Mouse (Mus musculus) A20 (cell line): ENCODE results near the gene Arpc2.

Experiments
- DNase-seq: peaks from one replicate; pipeline ENCODE4 v3.0.0-alpha.2; 2011; ENCODE audit warnings: low read depth, low spot score

Arpc2 gene

DNA sequence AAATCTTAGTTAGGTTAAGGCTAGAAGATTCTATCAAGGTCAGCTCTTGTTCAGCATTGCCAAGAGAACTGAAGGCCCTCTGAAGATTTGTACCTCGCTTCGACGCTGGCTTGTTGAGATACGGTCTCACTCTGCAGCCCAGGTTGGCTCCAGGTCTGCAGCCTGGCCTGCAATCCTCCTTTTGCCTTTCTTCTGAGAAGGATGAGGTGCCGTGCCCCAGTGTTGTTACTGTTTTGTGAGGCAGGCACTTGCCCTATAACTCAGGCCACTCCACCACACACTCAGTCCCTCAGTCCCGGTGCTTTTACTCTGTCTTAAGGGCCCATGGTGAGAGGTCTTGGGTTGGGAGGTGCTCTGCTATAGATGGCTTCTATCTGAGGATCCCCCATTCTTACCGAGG, 66.3 kb downstream of the Arpc2 start:
- DNase-seq: no peak

DNA sequence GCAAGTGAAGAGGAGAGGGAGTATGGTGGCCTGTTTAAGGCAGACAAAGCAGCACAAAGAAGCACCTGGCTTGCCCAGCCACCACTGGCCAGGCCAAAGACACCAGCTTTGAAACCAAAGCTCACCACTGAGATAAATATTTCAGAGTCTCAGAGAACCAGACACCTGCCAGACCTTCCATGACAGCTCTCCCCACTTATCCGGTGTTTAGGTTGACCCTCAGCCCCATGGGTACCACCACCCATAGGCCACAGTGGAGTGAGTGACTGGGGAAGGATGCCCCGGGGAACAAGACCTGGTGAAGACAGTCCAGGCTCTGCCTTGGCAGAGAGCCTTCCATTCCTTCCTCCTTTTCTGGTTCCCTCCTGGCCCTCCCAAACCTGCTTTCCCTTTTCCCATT, 67.0 kb downstream of the Arpc2 start:
- DNase-seq: peak; percentile 21

DNA sequence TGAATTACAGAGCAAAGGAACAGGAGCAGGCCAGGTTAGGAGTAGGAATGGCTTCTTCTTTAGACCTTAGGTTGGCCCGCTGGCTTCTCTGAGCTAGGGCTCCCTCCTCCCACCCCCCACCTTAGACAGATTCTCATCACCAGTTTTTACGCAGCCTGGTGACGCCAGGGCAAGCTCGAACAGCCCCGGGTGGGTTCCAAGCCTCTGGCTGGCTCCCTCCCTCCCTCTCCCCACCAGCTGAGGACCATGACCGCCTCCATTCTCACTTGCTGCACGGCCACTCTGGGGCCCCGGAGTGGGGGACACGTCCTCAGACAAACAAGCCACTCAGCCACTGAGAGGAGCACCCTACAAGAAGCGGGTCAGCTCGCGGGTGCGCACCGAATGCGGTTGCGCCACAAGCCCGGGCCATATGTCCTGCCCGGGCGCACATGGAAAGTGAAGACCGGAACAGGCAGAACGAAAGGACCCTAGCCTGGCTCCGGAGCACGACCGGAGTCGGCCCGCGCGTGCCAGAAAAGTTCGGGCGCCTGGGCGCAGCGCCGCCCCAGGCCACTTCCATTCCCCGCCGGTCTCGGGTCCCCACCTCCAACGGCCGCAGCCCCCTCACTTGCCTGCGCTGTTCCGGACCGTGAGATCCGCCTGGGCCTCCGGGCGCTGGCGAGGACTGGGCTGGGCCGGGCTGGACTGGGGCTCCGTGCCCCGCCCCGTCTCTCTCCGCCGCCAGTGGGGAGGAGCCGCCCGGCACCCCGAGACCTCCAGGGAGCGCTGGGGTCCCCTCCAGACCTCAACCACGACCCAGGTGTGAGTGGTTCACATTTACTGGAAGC, 67.8 kb downstream of the Arpc2 start:
- peak; percentile 83 for DNase-seq

DNA sequence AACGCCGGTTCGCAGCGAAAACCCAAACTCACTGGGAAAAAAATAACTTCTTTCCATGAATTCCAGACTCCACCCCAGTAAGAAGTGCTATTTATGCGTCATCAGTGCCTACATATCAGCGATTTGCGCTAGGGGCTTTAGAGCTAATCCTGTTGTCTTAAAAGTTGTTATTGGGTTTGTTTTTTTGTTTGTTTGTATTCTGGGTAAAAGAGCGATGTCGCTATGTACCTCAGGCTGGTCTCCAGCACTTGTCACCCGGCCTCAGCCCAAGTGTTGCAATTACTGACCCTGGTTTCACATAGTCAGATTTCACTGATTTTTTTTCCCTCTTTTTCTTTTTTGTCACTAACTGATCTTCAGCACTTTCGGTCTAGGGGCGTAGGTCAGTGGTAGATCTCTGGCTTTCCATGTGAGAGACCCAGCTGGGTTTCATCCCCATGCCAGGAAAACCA, 68.5 kb downstream of the Arpc2 start:
- DNase-seq: no peak

DNA sequence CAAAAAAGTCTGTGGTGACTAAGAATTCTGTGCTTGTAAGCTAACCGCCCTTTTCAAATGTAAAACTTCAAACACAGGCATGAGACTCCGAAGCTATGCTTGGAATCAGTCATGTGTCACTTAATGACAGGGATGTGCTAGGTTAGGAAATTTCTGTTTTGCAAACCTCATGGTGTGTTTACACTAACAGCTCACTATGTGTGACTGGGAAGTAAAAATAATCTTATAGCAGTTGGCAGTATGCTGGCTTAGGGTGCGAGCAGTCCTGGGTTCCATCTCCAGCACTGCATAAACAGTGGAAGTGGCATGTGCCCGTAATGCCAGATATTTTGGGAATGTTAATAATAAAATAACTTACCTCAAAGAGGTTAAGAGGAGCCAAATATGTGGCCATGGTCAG, 69.1 kb downstream of the Arpc2 start:
- DNase-seq: no peak

DNA sequence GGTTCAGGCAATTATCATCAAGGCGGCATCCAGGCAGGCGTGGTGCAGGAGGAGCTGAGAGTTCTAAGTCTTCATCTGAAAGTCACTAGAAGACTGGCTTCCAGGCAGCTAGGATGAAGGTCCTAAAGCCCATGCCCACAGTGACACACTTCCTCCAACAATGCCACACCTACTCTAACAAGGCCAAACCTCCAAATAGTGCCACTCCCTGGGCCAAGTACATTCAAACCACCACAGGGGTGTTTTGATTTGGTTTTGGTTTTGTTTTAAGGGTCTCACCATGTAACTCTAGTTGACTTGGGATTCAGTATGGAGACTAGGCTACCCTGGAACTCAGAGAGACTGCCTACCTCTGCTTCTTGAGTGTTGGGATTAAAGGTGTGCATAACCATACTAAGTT, 69.6 kb downstream of the Arpc2 start, which contains the start of gene Tmbim1:
Gene Tmbim1, minus strand, starts transcription at position 101 of the 400 bp plus-strand sequence.
- DNase-seq: no peak

DNA sequence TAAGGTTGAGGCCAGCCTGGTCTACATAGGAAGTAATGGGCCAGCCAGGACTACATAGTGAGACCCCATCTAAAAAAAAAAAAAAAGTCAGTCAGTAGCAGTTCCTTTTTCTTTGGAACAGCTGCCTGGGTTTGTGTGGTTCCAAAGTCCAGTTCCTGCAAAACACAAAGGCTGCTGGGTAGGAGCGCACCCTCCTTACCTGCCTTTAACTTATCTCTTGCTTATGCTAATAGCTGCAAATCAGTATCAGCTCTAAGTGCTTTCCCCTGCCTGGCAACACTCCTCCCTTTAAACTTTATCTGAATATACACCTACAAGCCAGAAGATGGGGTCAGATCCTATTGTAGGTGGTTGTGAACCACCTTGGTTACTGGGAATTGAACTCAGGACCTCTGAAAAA, 71.3 kb downstream of the Arpc2 start:
- DNase-seq: peak; percentile 32

DNA sequence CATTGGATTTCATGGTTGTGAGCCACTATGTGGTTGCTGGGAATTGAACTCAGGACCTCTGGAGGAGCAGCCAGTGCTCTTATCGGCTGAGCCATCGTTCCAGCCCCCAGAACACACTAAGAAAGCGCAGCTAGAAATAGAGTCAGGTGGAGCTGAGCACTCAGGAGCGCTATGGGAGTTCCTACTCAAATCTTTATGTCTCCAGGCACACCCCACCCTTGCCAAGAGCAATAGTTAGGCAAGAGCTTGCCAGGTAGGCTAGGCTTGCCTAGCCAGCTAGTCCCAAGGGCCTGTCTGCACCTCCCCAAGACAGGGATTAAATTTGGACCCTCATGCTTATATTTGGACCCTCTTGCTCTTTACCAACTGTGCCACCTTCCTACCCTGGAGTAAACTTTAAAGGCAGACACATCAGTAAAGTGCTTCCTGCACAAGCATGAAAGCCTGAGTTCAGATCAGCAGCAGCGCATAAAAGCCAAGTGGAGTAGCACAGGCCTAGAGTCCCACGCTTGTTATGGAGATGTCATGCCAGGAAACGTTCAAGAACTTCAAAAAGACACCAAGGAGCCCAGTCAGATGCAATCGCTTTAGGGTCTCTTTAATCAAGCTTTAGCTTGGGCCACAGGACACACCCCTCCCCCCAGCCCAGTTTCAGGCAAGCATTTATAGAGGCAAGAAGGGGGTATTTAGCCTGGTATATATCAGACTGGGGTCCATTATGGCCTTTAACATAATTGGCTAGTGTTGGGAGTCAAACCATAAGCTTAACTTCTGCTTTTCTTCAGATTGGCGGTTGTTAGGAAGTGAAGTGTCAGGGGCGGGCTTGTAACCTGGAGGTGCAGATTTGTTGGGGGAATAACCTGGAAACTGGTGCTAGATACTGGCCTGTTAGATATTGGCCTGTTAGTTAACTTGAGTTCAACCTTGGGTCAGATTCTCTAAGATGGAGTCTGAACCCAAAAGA, 72.4 kb downstream of the Arpc2 start:
- DNase-seq: peak; percentile 54

DNA sequence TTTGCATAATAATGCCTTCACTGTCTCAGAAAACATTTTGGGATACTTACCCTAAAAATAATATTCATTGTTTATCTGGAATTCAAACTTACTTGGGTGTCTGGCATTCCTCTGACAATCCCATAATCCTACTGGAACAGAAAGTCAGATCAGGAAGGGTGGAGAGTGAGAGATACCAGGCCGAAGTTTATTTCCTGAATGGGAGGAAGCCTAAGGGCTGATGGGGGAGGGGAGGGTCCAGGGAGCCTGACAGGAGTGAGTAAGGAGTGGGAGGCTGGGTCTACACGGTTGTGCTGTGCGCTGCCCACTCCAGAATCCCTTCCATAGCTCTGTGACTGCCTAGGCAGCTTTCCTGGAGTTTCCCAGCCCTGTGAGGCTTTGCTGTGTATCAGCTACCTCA, 73.9 kb downstream of the Arpc2 start:
- no peak for DNase-seq

DNA sequence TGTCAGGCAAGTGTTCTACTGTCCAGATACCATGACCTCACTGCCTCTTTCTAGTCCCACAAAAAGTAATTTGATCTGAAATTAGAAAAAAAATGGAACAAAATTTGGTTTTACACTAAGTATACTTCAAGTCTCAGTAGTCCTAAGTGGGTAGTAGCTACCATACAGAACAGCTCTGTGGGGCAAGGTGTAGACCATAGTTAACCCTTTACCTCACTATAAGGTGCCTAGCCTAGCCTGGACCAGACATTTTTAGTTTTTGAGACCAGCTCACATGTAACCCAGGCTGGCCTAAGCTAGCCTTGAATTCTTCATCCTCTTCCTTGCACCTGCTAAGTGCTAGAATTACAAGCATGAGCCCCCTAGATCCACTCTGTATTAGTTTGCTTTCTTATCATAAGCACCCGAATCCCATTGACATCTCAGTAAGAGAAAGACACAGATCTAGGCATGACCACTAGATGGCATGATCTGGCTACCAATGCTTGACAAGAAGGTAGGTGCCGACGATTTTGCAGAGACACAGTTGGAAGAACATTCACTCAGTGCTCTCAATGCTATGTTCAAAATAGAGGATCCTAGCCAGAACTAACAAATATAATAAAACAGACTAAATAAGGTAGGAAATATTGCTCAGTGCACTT, 77.3 kb downstream of the Arpc2 start:
- peak; percentile 86 for DNase-seq

DNA sequence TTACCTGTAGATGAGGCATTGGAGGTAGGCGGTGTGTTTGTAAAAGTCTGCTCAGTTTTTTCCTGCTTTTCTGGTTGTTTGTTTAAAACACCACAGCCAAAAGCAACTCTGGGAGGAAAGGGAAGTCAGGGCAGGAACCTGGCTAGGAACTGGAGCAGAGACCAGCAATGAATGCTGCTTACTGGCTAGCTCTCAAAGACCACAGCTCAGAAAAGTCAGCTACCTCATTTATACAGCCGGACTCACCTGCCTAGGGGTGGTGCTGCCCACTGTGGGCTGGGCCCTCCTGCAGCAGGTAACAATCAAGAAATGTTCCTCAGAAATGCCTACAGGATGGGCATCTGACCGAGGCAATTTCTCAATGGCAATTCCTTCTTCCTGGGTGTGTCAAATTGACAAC, 78.9 kb downstream of the Arpc2 start:
- DNase-seq: no peak

DNA sequence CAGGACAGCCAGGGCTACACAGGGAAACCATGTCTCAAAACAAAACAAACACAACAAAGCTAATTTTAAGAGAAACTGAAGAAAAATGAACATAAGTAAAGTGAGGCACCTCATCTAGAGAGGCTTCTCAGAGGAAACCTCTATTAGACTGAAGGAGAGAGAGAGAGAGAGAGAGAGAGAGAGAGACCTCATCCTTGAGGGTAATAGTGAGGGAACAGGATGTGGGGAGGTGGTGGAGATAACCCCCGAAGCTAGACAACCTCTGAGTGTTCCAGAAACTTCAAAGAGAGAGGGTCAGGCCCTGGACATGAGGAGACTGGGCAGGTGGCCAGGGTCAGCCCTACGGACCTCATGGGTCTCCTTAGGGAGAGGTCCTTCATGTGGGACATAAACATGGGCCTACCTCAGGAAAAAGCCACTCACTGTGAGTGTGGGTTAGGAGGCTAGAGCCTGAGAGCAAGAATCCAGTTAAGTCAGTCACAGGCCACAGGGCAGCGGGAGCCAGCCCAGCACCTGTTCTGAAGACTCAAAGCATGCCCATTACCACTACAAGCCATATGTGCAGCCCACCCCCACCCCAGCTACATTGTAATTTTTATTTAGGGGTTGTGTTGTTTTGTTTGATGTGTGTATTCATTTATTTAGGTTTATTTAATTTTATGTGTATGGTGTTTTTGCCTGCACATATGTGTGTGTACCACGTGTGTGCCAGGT, 80.4 kb downstream of the Arpc2 start:
- no peak for DNase-seq
